Mouse (Mus musculus): ENCODE data around the gene Tspan9. TPM values are rescaled to one million over a fixed set of nuclear protein-coding genes. Genes with fewer than 3 reads are reported as not detected.

Gene Tspan9
- polyA plus RNA-seq, 1 experiment from 2014 or later = 44.1 TPM

GRCm38 (mm10) chr6:128099871-128100270, 43.5 kb downstream of the Tspan9 start:
- ATAC-seq (ENCODE audit: low FRiP score) = no peak
- 85% methylated on average over 5 of the region's 5 CpGs for WGBS
- no peak overlapping the region for H3K4me2 ChIP-seq

DNA sequence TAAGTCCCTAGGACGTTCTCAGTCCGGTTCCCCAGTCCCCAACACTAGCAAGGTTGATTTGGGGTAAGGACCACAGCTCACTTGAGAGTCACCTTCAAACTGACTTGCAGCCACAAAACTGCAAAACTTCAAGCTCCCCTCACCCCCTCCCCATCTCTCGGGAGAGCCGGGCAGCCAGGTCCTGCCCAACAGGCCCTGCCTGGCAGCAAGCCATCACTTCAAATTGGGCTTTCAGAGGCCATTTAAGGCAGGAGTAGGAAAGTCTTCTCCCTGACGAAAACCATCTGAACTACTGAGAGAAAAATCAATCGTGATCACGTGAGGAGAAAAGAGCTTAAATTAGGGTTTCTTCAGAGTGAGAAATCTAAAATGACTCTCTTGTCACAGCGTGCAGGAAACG, 44.2 kb downstream of the Tspan9 start:
- H3K27me3 ChIP-seq (ENCODE audit: control insufficient read depth, insufficient read depth, low read length) = no peaks in the 10 kb centered on the region
- H3K36me3 ChIP-seq (ENCODE audit: control insufficient read depth, insufficient read depth, low read length) = no peaks in the 10 kb centered on the region
- no peaks in the 10 kb centered on the region for H3K4me1 ChIP-seq (ENCODE audit: control insufficient read depth, insufficient read depth, low read length)
- H3K4me3 ChIP-seq (ENCODE audit: low read depth, low read length) = no peak overlapping the region
- H3K9ac ChIP-seq (ENCODE audit: low read length) = no peak overlapping the region
- H3K4me2 ChIP-seq = no peak overlapping the region
- H3K27ac ChIP-seq (ENCODE audit: low read depth, low read length) = no peak overlapping the region
- WGBS = 84% methylated on average over 9 of the region's 9 CpGs
- ATAC-seq (ENCODE audit: low FRiP score) (no peak), DNase-seq (ENCODE audit: low spot score, missing footprints) (no peak)
- no peaks in the 10 kb centered on the region for H3K9me3 ChIP-seq (ENCODE audit: control insufficient read depth, low read length)

More at GRCm38 (mm10) chr6:128099871-128100270, 43.5 kb downstream of the Tspan9 start:
- no peak overlapping the region for H3K4me3 ChIP-seq (ENCODE audit: low read depth, low read length)
- no peaks in the 10 kb centered on the region for H3K9me3 ChIP-seq (ENCODE audit: control insufficient read depth, low read length)
- no peak overlapping the region for H3K9ac ChIP-seq (ENCODE audit: low read length)
- H3K27me3 ChIP-seq (ENCODE audit: control insufficient read depth, insufficient read depth, low read length) = no peaks in the 10 kb centered on the region
- H3K27ac ChIP-seq (ENCODE audit: low read depth, low read length) = no peak overlapping the region
- DNase-seq (ENCODE audit: low spot score, missing footprints) = no peak
- H3K4me1 ChIP-seq (ENCODE audit: control insufficient read depth, insufficient read depth, low read length) = no peaks in the 10 kb centered on the region
- H3K36me3 ChIP-seq (ENCODE audit: control insufficient read depth, insufficient read depth, low read length) = no peaks in the 10 kb centered on the region

DNA sequence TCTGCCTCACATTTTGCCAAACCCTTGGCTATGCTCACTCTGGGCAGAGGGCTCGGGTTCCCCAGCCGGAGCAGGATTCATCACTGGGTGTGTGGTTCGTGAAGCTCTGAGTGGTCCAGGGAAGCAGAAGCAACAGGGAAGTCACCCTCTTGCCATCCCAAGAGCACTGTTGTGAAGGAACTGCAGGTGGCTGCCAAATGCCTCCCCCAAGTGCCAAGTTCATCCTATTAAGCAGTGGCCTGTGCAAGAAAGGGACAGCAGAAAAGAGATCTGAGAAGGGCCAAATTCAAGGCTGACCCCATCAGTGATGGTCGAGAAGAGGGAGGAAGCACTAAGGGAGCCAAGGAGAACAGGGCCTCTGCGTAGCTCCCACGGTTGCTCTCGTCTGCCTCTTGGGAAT, 46.9 kb downstream of the Tspan9 start:
- H3K4me2 ChIP-seq = no peak overlapping the region
- H3K4me1 ChIP-seq (ENCODE audit: control insufficient read depth, insufficient read depth, low read length) = no peaks in the 10 kb centered on the region
- no peaks in the 10 kb centered on the region for H3K36me3 ChIP-seq (ENCODE audit: control insufficient read depth, insufficient read depth, low read length)
- ATAC-seq (ENCODE audit: low FRiP score) (no peak), DNase-seq (ENCODE audit: low spot score, missing footprints) (no peak)
- no peak overlapping the region for H3K27ac ChIP-seq (ENCODE audit: low read depth, low read length)
- H3K4me3 ChIP-seq (ENCODE audit: low read depth, low read length) = no peak overlapping the region
- 85% methylated on average over 7 of the region's 7 CpGs for WGBS
- H3K27me3 ChIP-seq (ENCODE audit: control insufficient read depth, insufficient read depth, low read length) = no peaks in the 10 kb centered on the region
- no peak overlapping the region for H3K9ac ChIP-seq (ENCODE audit: low read length)
- H3K9me3 ChIP-seq (ENCODE audit: control insufficient read depth, low read length) = no peaks in the 10 kb centered on the region

- peaks cover 5% of the 10 kb centered on the region; the same call in 1 of the 2 replicates for H3K4me1 ChIP-seq (ENCODE audit: control insufficient read depth, insufficient read depth, low read length)
- H3K36me3 ChIP-seq (ENCODE audit: control insufficient read depth, insufficient read depth, low read length) = no peaks in the 10 kb centered on the region
- no peaks in the 10 kb centered on the region for H3K9me3 ChIP-seq (ENCODE audit: control insufficient read depth, low read length)
- no peak overlapping the region for H3K4me3 ChIP-seq (ENCODE audit: low read depth, low read length)
- H3K27me3 ChIP-seq (ENCODE audit: control insufficient read depth, insufficient read depth, low read length) = no peaks in the 10 kb centered on the region
- H3K4me2 ChIP-seq = no peak overlapping the region
- DNase-seq (ENCODE audit: low spot score, missing footprints) (no peak), ATAC-seq (ENCODE audit: low FRiP score) (no peak)
- 75% methylated on average over 8 of the region's 8 CpGs for WGBS
- H3K27ac ChIP-seq (ENCODE audit: low read depth, low read length) = no peak overlapping the region
- H3K9ac ChIP-seq (ENCODE audit: low read length) = no peak overlapping the region
Measured at GRCm38 (mm10) chr6:128095906-128096305, 47.5 kb downstream of the Tspan9 start.

- 89% methylated on average over 10 of the region's 10 CpGs for WGBS
- Histone ChIP-seq H3K4me2 (no peak overlapping the region), H3K4me1 (ENCODE audit: control insufficient read depth, insufficient read depth, low read length) (peaks cover 6% of the 10 kb centered on the region; the same call in 1 of the 2 replicates), H3K9me3 (ENCODE audit: control insufficient read depth, low read length) (no peaks in the 10 kb centered on the region), H3K9ac (ENCODE audit: low read length) (no peak overlapping the region), H3K27me3 (ENCODE audit: control insufficient read depth, insufficient read depth, low read length) (no peaks in the 10 kb centered on the region), H3K27ac (ENCODE audit: low read depth, low read length) (no peak overlapping the region), H3K36me3 (ENCODE audit: control insufficient read depth, insufficient read depth, low read length) (no peaks in the 10 kb centered on the region), H3K4me3 (ENCODE audit: low read depth, low read length) (no peak overlapping the region)
- ATAC-seq (ENCODE audit: low FRiP score) (no peak), DNase-seq (ENCODE audit: low spot score, missing footprints) (no peak)
Measured at GRCm38 (mm10) chr6:128095131-128095530, 48.3 kb downstream of the Tspan9 start.

DNA sequence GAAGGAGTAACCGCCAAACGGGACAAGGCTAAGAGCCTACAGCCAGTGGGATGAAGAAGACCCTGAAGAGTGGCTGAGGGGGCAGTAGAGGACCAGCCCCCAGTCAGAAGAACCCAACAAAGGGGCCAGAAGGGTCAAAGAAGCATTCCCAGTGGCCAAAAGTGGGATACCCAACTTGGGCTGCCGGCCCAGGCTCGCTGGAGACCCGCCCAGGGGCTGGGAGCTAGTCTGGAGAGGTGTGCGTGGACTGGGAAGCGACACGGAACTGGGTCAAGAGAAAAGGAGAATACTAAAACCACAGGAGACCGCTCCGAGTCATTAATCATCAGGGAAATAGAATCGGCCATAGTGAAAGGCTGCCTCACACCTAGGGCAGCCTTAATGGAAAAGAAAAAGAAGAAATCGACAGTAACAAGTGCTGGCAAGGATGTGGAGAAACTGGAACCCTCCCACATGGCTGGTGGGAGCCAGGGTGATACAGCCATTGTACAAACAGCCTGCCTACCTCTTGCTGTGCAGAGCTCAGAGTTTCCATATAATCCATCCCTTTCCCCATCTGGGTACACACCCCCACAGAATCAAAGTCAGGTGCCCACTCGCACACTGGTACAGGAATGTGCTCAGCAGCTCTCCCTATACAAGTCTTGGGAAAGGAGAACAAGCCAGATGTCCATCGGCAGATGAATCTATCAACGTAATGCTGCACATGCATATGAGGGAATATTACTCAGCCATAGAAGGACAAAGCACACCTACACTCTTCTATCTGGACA, 49.4 kb downstream of the Tspan9 start:
- no peak overlapping the region for H3K27ac ChIP-seq (ENCODE audit: low read depth, low read length)
- DNase-seq (ENCODE audit: low spot score, missing footprints) (no peak), ATAC-seq (ENCODE audit: low FRiP score) (no peak)
- H3K4me3 ChIP-seq (ENCODE audit: low read depth, low read length) = no peak overlapping the region
- WGBS = 85% methylated on average over 15 of the region's 15 CpGs
- H3K9ac ChIP-seq (ENCODE audit: low read length) = no peak overlapping the region
- H3K36me3 ChIP-seq (ENCODE audit: control insufficient read depth, insufficient read depth, low read length) = no peaks in the 10 kb centered on the region
- H3K4me2 ChIP-seq = no peak overlapping the region
- peaks cover 6% of the 10 kb centered on the region; the same call in 1 of the 2 replicates for H3K4me1 ChIP-seq (ENCODE audit: control insufficient read depth, insufficient read depth, low read length)
- no peaks in the 10 kb centered on the region for H3K9me3 ChIP-seq (ENCODE audit: control insufficient read depth, low read length)
- H3K27me3 ChIP-seq (ENCODE audit: control insufficient read depth, insufficient read depth, low read length) = no peaks in the 10 kb centered on the region

DNA sequence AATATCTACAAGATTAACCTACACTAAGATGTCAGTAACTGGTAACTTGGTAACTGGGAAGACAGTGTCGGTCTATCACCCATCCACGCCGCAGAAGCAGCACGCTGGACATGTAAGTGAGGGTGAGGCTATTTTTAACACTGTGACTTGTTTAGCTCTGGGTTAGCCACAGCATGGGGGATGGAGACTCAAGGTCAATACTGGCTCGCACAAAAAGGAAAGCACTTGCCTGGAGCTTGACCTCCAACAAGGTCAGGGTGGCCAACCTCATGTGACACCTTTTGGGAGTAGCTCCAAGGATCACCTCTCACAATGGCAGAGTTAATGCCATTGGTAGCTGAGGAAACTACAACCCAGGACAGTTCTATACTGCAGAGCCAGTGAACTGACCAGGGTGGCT, 50.8 kb downstream of the Tspan9 start:
- Histone ChIP-seq H3K9me3 (ENCODE audit: control insufficient read depth, low read length) (no peaks in the 10 kb centered on the region), H3K36me3 (ENCODE audit: control insufficient read depth, insufficient read depth, low read length) (no peaks in the 10 kb centered on the region), H3K4me1 (ENCODE audit: control insufficient read depth, insufficient read depth, low read length) (peaks cover 9% of the 10 kb centered on the region; the same call in 1 of the 2 replicates), H3K27me3 (ENCODE audit: control insufficient read depth, insufficient read depth, low read length) (no peaks in the 10 kb centered on the region), H3K4me3 (ENCODE audit: low read depth, low read length) (no peak overlapping the region), H3K27ac (ENCODE audit: low read depth, low read length) (no peak overlapping the region), H3K4me2 (no peak overlapping the region), H3K9ac (ENCODE audit: low read length) (no peak overlapping the region)
- ATAC-seq (ENCODE audit: low FRiP score) = no peak
- DNase-seq (ENCODE audit: low spot score, missing footprints) = no peak
- 87% methylated on average over 5 of the region's 5 CpGs for WGBS

- Histone ChIP-seq H3K36me3 (ENCODE audit: control insufficient read depth, insufficient read depth, low read length) (no peaks in the 10 kb centered on the region), H3K4me1 (ENCODE audit: control insufficient read depth, insufficient read depth, low read length) (peaks cover 9% of the 10 kb centered on the region; the same call in 1 of the 2 replicates), H3K27ac (ENCODE audit: low read depth, low read length) (no peak overlapping the region), H3K4me2 (no peak overlapping the region), H3K9me3 (ENCODE audit: control insufficient read depth, low read length) (no peaks in the 10 kb centered on the region), H3K9ac (ENCODE audit: low read length) (no peak overlapping the region), H3K4me3 (ENCODE audit: low read depth, low read length) (no peak overlapping the region), H3K27me3 (ENCODE audit: control insufficient read depth, insufficient read depth, low read length) (no peaks in the 10 kb centered on the region)
- ATAC-seq (ENCODE audit: low FRiP score) = peak; percentile 39
- 87% methylated on average over 4 of the region's 4 CpGs for WGBS
- DNase-seq (ENCODE audit: low spot score, missing footprints) = no peak
Measured at GRCm38 (mm10) chr6:128091833-128092166, 51.6 kb downstream of the Tspan9 start.

DNA sequence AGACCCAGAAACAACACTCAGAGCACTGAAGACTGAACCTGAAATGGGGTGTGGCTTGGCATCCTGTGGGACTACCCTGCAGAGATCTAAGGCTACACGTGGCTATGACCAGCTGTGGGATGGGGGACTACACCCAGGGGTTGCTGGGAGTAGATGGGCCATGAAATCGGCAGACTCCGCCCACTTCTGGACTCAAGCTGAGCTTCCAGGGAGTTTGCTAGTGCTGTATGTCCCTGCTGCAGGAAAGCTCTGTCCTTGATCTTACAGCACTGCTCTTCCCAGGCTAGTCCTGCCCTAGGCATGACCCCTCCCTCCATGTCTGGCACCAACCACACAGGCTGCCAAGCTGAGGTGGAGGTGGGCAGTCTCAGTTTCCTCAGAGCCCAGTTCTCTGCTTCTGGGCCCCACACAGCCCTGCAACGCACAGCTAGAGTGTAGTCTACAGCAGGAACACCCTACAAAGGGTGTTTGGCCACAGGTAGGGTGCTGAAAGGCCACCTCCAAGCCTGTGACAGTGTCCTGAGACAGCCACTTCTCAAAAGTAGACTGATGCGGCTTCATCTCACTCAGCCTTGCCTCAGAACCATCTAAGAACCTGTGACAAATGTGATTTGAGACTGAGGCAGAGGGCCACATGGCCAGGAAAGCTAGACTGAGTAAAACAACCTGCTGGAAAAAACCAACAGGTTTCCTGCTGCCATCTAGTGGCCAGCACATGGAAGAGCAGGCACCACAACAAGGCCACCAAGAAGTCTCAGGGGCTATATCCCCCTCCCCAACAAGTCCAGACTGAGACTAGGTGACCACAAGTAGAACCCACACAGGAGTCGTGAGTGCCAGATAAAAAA, 52.2 kb downstream of the Tspan9 start:
- Histone ChIP-seq H3K9ac (ENCODE audit: low read length) (no peak overlapping the region), H3K9me3 (ENCODE audit: control insufficient read depth, low read length) (no peaks in the 10 kb centered on the region), H3K27me3 (ENCODE audit: control insufficient read depth, insufficient read depth, low read length) (no peaks in the 10 kb centered on the region), H3K27ac (ENCODE audit: low read depth, low read length) (no peak overlapping the region), H3K4me3 (ENCODE audit: low read depth, low read length) (no peak overlapping the region), H3K36me3 (ENCODE audit: control insufficient read depth, insufficient read depth, low read length) (no peaks in the 10 kb centered on the region), H3K4me2 (no peak overlapping the region), H3K4me1 (ENCODE audit: control insufficient read depth, insufficient read depth, low read length) (peaks cover 9% of the 10 kb centered on the region; the same call in 1 of the 2 replicates)
- ATAC-seq (ENCODE audit: low FRiP score) = peak; percentile 57
- DNase-seq (ENCODE audit: low spot score, missing footprints) = peak; percentile 93
- 22% methylated on average over 6 of the region's 6 CpGs for WGBS

Measured in midbrain, embryonic 11.5 days (tissue).